Mouse (Mus musculus) midbrain, embryonic 15.5 days (tissue): ENCODE measurements around the gene Arpc4. TPM values are rescaled to one million over a fixed set of nuclear protein-coding genes. Genes with fewer than 3 reads are reported as not detected.

Experiments
- ATAC-seq: fragments of 200-750 bp; cut with Nextera tagmentation; replicated peaks from 2 replicates; pipeline ENCODE4 v1.8.0; 2017; ENCODE audit warnings: moderate TSS enrichment
- H3K27ac ChIP-seq: fragments of 300-500 bp; sonication (generic); 2 replicates; pipeline ENCODE4 v1.5.1; 2015; ENCODE audit warnings: mild to moderate bottlenecking, inconsistent platforms
- H3K27me3 ChIP-seq: fragments of 300-500 bp; sonication (generic); replicated peaks from 2 replicates; pipeline ENCODE4 v1.6.1; 2015; ENCODE audit warnings: inconsistent platforms
- H3K36me3 ChIP-seq: fragments of 300-500 bp; sonication (generic); replicated peaks from 2 replicates; pipeline ENCODE4 v1.6.1; 2015; ENCODE audit warnings: inconsistent platforms
- H3K4me1 ChIP-seq: fragments of 300-500 bp; sonication (generic); 2 replicates; pipeline ENCODE4 v1.6.1; 2015; ENCODE audit warnings: inconsistent platforms
- H3K4me2 ChIP-seq: fragments of 300-500 bp; sonication (generic); 2 replicates; pipeline ENCODE4 v1.6.1; 2015; ENCODE audit warnings: inconsistent platforms, mild to moderate bottlenecking, moderate library complexity
- H3K4me3 ChIP-seq: fragments of 300-500 bp; sonication (generic); 2 replicates; pipeline ENCODE4 v1.5.1; 2015; ENCODE audit warnings: mild to moderate bottlenecking, inconsistent platforms
- H3K9ac ChIP-seq: fragments of 300-500 bp; sonication (generic); 2 replicates; pipeline ENCODE4 v1.6.1; 2015; ENCODE audit warnings: mild to moderate bottlenecking, inconsistent platforms
- H3K9me3 ChIP-seq: fragments of 300-500 bp; sonication (generic); 2 replicates; pipeline ENCODE4 v1.6.1; 2016; ENCODE audit warnings: inconsistent platforms
- WGBS: fragments of 180-500 bp; shearing (Covaris S2); methylation state at CpG from one replicate; pipeline ENCODE4 v1.1.7; 2015; ENCODE audit warnings: mixed read lengths; 5-methylcytosine and 5-hydroxymethylcytosine counted together
- polyA plus RNA-seq: library from polyadenylated mRNA; unstranded; fragments of >200 nt; fragmentation: Nextera tagmentation; extraction: Ambion mirVana; gene quantifications from 2 replicates; pipeline ENCODE4 v1.2.1, GENCODE M21; 2015

The Arpc4 gene
- polyA plus RNA-seq, 1 experiment from 2014 or later: 433 TPM

DNA sequence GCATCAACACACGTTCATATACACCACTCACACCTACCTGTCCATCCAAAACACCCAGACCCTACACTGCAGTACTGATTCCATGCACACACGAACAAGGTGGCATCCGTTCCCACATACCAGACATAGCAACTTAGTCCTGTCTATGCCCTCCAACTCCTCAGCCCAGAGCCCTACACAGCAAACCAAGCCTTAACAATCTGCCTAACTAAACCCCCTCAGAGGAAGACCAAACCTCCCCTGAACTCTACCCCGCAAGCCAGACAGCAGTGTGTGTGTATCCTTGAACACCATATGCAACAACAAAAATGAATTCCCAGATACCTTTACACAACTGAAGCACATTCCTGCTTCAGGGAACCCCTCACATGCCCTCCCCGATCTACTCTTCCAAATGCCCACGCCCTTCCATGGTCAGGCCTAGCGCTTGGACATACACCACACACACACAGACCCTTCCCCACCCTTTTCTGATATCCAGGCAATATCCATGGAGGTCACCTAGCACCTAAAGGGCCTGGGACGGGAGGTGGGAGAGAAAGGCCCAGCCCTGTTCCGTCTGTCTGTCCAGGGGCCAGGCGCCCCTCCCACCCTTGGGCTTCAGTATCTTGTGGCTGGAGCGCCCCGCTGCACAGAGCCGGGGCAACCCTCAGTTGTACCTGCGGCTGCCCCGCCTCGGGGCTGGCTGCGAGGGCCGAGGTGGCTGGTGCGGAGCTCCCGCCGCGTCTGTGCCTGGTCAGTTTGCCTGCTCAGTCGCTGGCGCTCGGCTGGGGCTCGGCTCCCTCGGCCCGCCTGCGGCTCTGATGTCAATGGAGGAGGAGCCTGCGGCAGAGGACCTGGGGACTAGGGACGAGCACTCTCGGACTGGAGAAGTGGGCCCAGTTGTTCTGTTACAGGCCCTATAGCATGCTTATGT, 34.5 kb upstream of the Arpc4 start, which contains the start of gene Camk1:
Gene Camk1 (minus strand): TSS at position 808 of the 916 bp plus-strand sequence.
- H3K4me1 ChIP-seq: peaks cover 28% of the 10 kb centered on the region
- no peaks in the 10 kb centered on the region for H3K9me3 ChIP-seq
- WGBS: 17% methylated on average over 32 of the region's 32 CpGs
- peaks cover 5% of the 10 kb centered on the region; the same call in 1 of the 2 replicates for H3K36me3 ChIP-seq
- H3K27ac ChIP-seq: peak within 1 kb of the TSS; percentile 35
- H3K4me2 ChIP-seq: peak within 1 kb of the TSS; percentile 71
- peak; percentile 86 for ATAC-seq
- peak within 1 kb of the TSS; percentile 72 for H3K9ac ChIP-seq
- peak within 1 kb of the TSS; percentile 61 for H3K4me3 ChIP-seq
- H3K27me3 ChIP-seq: 0 out of 2 replicates have a peak, but pooled peaks cover 3% of the 10 kb centered on the region

DNA sequence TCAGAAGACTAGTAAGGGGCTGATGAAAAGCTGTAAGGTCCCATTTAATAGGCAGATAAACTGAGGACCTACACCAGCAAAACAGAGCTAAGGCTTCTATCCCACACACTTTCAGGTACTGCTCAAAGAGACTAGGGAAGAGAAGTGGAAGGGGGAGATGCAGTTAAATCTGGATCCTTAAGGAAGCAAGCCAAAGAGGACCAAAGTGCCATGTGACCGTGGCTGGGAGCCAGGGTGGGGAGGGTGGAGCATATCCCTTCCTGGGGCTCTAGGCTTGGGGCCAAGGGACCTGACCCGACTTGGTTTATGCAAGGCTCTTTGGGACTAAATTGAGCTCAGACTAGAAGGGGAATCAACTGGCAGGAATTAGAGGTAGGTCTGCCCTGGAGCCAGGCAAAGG, 33.6 kb upstream of the Arpc4 start:
- Histone ChIP-seq H3K4me3 (peak overlapping the region; percentile 61; the same call in 1 of the 2 replicates), H3K36me3 (peaks cover 3% of the 10 kb centered on the region; the same call in 1 of the 2 replicates), H3K27me3 (0 out of 2 replicates have a peak, but pooled peaks cover 3% of the 10 kb centered on the region), H3K9me3 (no peaks in the 10 kb centered on the region), H3K4me1 (peaks cover 28% of the 10 kb centered on the region), H3K27ac (peak overlapping the region; percentile 35; the same call in 1 of the 2 replicates), H3K4me2 (peak overlapping the region; percentile 71), H3K9ac (peak overlapping the region; percentile 72; the same call in 1 of the 2 replicates)
- ATAC-seq: no peak
- 43% methylated on average over 2 of the region's 2 CpGs for WGBS

DNA sequence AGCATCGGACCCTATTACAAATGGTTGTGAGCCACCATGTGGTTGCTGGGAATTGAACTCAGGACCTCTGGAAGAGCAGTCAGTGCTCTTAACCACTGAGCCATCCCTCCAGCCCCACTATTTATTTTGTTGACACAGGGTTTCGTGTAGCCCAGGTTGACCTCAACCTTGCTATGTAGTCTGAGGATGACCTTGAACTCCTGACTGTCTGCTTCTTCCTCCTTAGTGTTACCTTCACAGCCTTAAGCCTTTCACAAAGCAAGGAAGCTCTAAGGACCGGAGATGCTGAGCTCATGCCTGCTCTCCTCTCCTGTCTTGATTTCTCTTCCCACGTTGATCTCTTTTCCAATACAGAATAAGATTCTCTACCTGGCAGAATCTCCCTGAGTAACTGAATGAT, 31.0 kb upstream of the Arpc4 start:
- Histone ChIP-seq H3K36me3 (no peaks in the 10 kb centered on the region), H3K9ac (no peak overlapping the region), H3K4me1 (peaks cover 24% of the 10 kb centered on the region), H3K4me2 (no peak overlapping the region), H3K27ac (no peak overlapping the region), H3K27me3 (0 out of 2 replicates have a peak, but pooled peaks cover 3% of the 10 kb centered on the region), H3K9me3 (no peaks in the 10 kb centered on the region), H3K4me3 (no peak overlapping the region)
- 86% methylated on average over 4 of the region's 4 CpGs for WGBS
- no peak for ATAC-seq

DNA sequence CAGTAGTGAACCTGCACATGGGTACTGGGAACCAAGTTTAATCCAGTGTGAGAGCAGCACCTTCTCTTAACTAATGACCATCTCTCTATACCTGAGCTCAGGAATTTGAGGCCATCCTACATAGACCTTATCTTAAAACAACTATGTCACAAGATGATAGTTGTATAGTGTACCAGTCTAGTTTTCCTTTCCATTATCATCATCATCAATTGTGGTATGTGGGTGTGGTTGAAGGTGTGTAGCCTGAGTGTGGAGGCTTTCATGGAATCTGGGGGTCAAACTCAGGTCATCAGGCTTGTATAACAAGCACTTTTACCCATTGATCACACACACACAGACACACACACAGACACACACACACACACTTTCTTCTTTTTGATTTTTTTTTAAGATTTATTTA, 27.4 kb upstream of the Arpc4 start:
- no peak for ATAC-seq
- H3K27me3 ChIP-seq: no peaks in the 10 kb centered on the region

DNA sequence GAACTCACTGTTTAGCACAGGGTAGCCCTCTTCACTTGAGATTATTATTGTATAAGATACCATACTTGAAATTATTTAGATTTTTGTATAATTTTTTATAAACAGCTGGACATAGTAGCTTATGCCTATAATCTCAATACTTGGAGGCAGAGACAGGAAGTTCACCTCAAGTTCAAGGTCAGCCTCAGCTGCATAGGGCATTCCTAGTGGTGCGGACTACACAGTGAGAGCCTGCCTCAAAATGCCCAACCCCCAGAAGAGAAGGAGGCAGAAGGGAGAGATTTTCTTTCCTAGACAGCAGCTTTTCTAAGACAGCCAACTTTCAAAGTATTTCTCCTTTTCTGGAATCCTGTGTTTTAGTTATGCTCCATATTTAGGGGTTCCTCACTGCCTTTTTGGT, 26.8 kb upstream of the Arpc4 start:
- 92% methylated on average over 1 of the region's 1 CpGs for WGBS
- H3K4me2 ChIP-seq: no peak overlapping the region
- H3K9me3 ChIP-seq: no peaks in the 10 kb centered on the region
- ATAC-seq: no peak
- no peaks in the 10 kb centered on the region for H3K36me3 ChIP-seq
- H3K27me3 ChIP-seq: no peaks in the 10 kb centered on the region
- no peaks in the 10 kb centered on the region for H3K4me1 ChIP-seq
- no peak overlapping the region for H3K4me3 ChIP-seq
- no peak overlapping the region for H3K9ac ChIP-seq
- no peak overlapping the region for H3K27ac ChIP-seq

More for the DNA sequence above, 27.4 kb upstream of the Arpc4 start:
- Histone ChIP-seq H3K36me3 (no peaks in the 10 kb centered on the region), H3K4me2 (no peak overlapping the region), H3K9ac (no peak overlapping the region), H3K27ac (no peak overlapping the region), H3K4me1 (no peaks in the 10 kb centered on the region), H3K4me3 (no peak overlapping the region), H3K9me3 (no peaks in the 10 kb centered on the region)

DNA sequence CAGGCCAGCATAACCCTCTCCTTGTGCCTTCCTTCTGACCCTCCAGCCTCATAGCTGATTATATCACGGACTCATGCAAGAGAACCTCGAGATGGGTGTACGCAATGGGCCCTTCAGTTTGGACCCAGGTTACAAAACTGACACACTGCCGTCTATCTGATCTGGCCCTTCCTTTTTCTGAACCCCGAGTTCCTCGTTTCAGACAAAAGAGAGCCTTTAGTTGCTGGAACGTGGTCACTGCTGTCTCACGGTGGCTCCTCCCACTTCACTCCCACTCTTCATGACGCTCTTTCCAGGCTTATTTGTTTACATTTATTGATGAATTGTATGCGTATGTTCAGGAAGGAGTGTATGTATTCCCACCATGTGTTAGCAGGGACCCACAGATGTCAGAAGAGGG, 26.3 kb upstream of the Arpc4 start:
- H3K36me3 ChIP-seq: no peaks in the 10 kb centered on the region
- H3K9ac ChIP-seq: no peak overlapping the region
- no peak for ATAC-seq
- no peaks in the 10 kb centered on the region for H3K4me1 ChIP-seq
- H3K4me2 ChIP-seq: no peak overlapping the region
- no peak overlapping the region for H3K27ac ChIP-seq
- no peaks in the 10 kb centered on the region for H3K27me3 ChIP-seq
- no peak overlapping the region for H3K4me3 ChIP-seq
- no peaks in the 10 kb centered on the region for H3K9me3 ChIP-seq
- 66% methylated on average over 10 of the region's 10 CpGs for WGBS

DNA sequence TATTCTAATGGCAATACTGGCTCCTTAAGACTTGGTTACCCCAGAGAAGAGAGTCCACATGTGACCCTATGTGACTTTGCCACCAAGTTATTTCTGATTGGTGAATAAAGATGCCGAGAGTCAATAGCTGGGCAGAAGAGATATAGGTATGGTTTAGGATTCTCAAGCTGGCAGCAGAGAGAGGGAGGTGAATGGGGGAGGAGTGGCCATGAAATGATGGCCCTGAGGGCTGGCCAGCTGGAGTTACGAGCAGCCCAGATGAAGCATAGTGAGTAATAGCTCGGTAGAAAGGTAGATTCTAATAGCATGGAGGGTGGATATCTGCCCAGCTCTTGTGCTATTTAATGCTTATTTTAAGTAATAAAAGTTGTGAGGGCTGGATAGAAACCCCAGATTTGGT, 25.1 kb upstream of the Arpc4 start:
- no peaks in the 10 kb centered on the region for H3K9me3 ChIP-seq
- H3K36me3 ChIP-seq: no peaks in the 10 kb centered on the region
- no peaks in the 10 kb centered on the region for H3K4me1 ChIP-seq
- H3K9ac ChIP-seq: no peak overlapping the region
- no peak overlapping the region for H3K27ac ChIP-seq
- no peak overlapping the region for H3K4me2 ChIP-seq
- H3K4me3 ChIP-seq: no peak overlapping the region
- no peak for ATAC-seq
- H3K27me3 ChIP-seq: no peaks in the 10 kb centered on the region
- WGBS: 74% methylated on average over 3 of the region's 3 CpGs

DNA sequence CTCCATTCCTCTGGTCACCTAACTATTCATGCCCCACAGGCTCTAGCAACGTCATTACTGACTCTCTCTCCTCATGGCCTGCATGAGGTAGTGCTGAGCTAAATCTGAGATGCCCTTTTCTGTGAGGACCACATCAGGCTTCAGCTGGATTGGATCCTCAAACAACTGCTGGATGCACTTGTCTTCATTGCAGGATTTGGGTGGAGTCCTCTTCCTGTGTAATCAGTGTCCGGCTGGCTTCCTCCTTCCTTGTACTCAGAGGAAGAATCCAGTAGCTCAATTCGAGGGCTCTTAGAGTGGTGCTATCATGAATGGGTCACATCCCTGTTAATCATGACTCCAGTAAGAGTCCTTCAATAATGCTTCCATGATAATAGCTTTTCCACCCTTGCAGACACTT, 24.2 kb upstream of the Arpc4 start:
- Histone ChIP-seq H3K4me3 (no peak overlapping the region), H3K4me1 (no peaks in the 10 kb centered on the region), H3K27me3 (no peaks in the 10 kb centered on the region), H3K9me3 (no peaks in the 10 kb centered on the region), H3K36me3 (no peaks in the 10 kb centered on the region), H3K9ac (no peak overlapping the region), H3K27ac (no peak overlapping the region), H3K4me2 (no peak overlapping the region)
- WGBS: 77% methylated on average over 3 of the region's 3 CpGs
- no peak for ATAC-seq

DNA sequence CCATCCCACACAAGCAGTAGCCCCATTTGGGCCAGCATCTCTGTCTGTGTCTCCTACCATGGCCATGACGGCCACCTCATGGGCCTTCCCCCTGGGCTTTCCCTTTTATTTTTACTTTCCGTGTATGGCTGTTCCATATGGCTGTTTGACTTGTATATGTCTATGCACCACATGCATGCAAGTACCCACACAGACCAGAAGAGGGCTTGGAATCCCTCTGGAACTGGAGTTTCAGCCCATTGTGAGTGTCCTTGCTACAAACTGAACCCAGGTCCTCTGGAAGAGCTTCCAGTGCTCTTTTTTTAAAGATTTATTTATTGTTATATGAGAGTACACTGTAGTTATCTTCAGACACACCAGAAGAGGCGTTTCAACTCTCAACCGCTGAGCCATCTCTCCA, 16.4 kb upstream of the Arpc4 start:
- Histone ChIP-seq H3K9ac (no peak overlapping the region), H3K4me1 (no peaks in the 10 kb centered on the region), H3K9me3 (no peaks in the 10 kb centered on the region), H3K27ac (no peak overlapping the region), H3K36me3 (peaks cover 3% of the 10 kb centered on the region; the same call in 1 of the 2 replicates), H3K27me3 (no peaks in the 10 kb centered on the region), H3K4me3 (no peak overlapping the region), H3K4me2 (no peak overlapping the region)
- whole genome bisulfite sequencing: 80% methylated on average over 4 of the region's 4 CpGs
- no peak for ATAC-seq

DNA sequence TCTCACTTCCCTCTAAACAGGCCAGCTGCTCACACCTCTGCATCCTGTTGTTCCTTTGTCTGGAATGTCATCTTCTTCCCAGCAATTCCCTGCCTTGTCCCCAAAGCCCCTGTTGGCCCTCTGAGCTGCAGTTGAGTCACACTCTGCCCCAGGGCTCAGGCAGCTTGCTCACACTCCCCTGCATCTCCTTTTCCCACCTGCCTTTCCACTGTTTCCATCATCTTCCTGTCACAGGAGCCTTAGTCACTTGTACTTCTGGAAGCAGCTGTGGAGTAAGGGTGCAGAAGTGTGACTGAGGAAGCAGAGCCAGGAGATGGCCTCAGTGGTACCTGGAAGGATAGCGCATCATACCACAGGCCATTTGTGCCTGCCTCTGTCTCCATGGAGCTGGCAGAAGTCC, 15.7 kb upstream of the Arpc4 start:
- Histone ChIP-seq H3K9ac (no peak overlapping the region), H3K4me2 (no peak overlapping the region), H3K4me1 (no peaks in the 10 kb centered on the region), H3K36me3 (peaks cover 3% of the 10 kb centered on the region; the same call in 1 of the 2 replicates), H3K9me3 (no peaks in the 10 kb centered on the region), H3K4me3 (no peak overlapping the region), H3K27ac (no peak overlapping the region), H3K27me3 (no peaks in the 10 kb centered on the region)
- no peak for ATAC-seq
- 93% methylated on average over 1 of the region's 1 CpGs for WGBS

DNA sequence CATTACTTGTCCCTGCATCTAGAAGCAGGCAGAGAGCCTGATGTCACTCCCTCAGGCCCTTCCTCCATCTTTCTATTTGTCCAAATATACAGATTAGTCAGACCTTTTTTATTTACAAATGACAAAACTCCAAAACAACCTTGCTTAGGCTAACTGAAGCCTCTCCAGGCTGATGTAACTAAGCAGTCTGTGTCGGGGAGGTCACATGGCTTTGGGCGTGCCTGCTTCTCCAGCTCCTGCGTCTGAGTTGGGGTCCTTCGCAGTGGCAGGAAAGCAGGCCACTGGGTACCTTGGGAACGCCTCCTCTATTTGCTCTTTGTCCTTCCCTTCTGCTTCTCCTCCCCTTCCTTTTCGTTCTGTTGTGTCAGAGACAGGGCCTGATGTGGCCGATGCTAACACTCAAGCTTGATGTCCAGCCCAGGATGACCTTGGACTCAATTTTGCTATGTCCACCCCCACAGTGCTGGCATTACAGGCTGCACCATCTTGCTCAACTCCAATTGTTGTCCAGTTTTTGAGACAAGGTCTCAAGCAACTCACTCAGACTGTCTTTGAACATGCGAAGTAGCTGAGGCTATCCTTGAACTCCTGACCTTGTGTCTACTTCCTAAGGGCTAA, 13.3 kb upstream of the Arpc4 start:
- no peak overlapping the region for H3K9ac ChIP-seq
- ATAC-seq: no peak
- peaks cover 13% of the 10 kb centered on the region for H3K36me3 ChIP-seq
- H3K4me3 ChIP-seq: no peak overlapping the region
- H3K27ac ChIP-seq: no peak overlapping the region
- H3K27me3 ChIP-seq: no peaks in the 10 kb centered on the region
- H3K4me2 ChIP-seq: no peak overlapping the region
- WGBS: 78% methylated on average over 8 of the region's 8 CpGs
- no peaks in the 10 kb centered on the region for H3K4me1 ChIP-seq
- no peaks in the 10 kb centered on the region for H3K9me3 ChIP-seq

DNA sequence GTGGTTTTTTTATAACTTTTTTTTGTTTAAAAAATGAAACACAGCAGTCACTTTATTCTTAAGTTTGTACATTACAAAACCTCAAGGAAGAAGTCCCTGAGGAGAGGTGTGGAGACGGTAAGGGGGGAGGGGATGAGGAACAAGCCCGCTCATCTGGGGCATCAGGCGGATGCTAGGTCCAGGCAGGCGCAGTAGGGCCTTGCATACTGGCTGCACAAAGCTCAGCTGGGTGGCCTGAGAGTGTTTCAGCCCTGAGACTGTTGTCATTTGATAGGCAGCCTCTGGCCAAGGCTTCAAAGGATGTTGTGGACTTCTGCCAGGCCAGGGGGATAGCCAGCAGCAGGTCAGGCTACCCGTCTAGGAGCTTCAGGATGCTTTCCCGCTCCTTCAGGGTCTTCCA, 11.3 kb upstream of the Arpc4 start:
- ATAC-seq: no peak
- H3K27me3 ChIP-seq: no peaks in the 10 kb centered on the region
- peaks cover 34% of the 10 kb centered on the region for H3K36me3 ChIP-seq
- no peak overlapping the region for H3K4me2 ChIP-seq
- H3K4me3 ChIP-seq: no peak overlapping the region
- no peak overlapping the region for H3K27ac ChIP-seq
- no peaks in the 10 kb centered on the region for H3K9me3 ChIP-seq
- H3K9ac ChIP-seq: no peak overlapping the region
- H3K4me1 ChIP-seq: no peaks in the 10 kb centered on the region
- 96% methylated on average over 6 of the region's 6 CpGs for WGBS
